Mouse (Mus musculus) adipocyte (in vitro differentiated cells): ENCODE data around the gene Metrn.

Experiments used
- DNase-seq: peaks from one replicate; pipeline ENCODE4 v3.0.0-alpha.2; 2016; ENCODE audit warnings: low spot score

Gene Metrn

DNA sequence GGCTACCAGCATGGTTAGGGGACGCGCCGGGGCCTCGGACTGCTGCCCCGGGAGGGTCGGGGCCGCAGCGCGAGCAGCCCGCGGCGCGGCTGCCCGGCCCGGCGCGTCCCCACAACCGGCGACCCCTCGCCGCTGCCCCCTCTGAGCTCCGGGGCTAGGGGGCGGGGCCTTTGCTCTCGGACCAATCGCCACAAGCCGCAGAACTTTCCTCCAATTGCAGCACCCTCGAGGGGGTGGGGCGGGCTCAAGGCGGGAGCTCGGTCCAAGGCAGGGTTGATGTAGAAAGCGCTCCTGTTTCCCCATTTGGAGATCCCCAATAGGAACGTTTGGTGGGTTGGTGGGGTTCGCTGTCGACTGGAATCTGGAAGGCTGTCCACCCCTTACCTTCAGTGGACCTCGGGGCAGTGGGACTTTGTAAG, at the start of gene Metrn:
Gene Metrn, minus strand, starts transcription at position 186 of the 419 bp plus-strand sequence.
- DNase-seq: peak; percentile 78

DNA sequence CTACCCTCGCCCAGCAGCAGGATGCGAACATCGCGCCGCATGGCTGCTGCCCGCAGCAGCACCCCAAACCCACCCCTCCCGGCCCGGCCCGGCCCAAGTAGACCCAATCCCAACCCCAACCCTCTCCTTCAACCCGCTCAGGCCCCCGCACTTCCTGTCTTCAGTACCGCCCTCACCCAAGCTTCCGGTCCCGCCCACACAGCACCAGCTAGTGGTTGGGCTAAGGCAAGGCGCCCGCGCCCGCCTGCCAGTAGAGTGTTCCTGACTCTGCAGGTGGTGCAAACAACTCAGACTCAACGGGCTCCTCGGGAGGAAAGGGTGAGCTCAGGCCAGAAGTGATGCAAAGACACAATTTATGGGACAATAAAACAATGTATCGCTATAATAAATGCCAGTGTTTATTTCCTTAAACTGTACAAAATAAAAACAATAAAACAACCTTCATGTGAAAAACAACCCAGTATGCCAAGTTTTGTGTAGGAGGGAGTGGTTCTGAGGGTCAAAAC, 47.5 kb upstream of the Metrn start, which contains the start of gene Rhot2:
Gene Rhot2, minus strand, starts transcription at position 456 of the 506 bp plus-strand sequence.
- peak; percentile 98 for DNase-seq

DNA sequence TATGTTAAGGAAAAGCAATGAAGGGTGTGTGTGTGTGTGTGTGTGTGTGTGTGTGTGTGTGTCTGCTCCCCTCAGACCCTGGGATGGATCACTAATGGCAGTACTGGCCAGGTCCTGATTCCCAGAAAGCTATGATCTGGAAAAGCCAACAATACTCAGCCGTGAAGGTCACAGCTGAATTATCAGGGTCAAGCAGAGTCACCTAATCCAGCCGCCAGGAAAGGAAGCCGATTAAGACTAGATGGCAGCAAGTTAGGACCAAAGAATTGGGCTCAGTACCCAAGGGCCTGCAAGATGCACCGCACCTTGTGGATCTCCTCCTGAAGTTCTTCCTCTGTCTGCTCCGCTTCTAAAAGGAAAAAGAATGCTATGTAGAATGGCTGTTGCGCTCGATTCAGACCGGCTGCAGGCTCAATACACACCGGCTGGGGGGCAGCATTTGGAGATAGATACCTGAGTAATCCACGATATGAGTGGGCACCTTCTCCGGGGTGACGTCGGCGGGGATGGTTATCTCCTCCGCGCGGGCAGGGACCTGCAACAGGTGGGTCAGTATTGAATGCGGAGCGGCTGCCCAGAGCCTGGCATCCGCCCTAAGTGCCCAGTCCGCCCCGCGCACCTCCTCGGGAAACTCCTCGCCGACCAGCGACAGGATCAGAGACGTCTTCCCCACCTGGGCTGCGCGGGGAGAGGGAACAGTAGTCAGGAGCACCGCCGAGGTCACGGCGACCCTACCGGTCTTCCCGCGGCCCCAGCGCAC, 46.9 kb upstream of the Metrn start:
- no peak for DNase-seq

DNA sequence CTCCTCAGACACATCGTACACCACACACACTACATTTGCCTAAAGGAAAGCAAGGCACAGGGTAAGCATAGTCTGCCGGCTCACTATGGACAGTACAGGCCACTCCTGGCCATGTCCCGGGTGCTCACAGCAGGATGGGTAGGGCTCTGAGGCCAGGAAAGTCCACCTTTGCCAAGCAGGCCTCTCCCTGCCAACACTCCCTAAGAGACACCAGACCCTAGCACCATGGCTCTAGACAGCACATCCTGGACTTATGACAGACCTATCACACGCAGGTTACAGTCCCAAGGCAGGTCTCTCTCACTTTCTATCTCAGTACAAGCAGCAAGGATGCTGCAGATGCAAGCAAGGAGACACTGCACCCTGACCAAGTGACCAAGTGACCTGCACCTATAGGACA, 46.2 kb upstream of the Metrn start:
- DNase-seq: no peak

DNA sequence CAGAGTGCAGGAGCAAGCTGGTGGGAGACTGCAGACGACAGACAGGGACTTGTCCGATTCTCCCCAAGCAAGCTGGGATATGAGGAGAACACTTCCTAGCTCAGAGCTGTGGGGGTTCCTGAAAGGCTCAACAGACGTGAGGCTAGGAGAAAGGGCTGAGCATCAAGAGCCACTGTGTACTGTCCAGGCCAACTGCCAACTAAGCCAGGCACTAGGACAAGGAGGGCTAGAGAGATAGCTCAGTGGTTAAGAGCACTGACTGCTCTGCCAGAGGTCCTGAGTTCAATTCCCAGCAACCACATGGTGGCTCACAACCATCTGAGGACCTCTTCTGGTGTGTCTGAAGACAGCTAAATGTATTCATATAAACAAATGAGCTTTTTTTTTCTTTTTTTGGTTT, 45.6 kb upstream of the Metrn start:
- peak; percentile 63 for DNase-seq

DNA sequence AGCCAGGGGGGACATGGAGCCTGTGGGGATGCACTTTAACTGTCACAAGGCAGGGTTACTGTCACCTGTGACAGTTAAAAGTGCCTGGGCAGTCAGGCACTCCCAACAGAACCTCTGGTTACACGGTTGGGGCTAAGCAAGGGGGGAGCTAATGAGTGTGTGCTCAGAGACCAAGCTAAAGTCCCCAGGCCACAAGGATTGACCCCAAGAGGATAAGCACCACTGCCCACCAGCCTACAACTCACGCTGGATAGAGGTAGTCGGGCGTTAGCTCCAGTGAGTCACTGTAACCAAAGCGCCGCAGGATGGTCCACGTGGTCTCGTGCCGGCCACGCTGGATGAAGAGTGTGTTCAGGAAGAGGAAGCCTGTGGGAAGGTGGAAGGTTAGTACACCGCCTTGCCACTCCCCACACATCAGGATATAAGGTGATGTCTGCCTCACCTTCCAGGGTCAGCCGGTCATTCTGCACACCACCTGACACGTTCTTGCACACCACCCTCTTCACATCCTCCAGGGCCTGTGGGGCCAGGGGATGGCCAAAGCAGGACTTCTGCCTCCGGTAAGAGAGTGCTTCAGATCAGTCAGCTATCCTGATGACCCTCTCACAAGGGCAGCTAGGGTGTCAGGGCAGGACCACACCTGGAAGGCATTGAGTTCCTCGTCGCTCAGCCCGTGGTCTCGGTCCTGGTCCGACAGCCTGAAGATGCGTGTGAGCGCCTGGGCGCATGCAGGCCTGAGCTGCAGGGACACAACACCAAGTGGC, 44.4 kb upstream of the Metrn start, which contains the start of gene Gm20683:
Gene Gm20683, minus strand, starts transcription at position 647 of the 764 bp plus-strand sequence.
- no peak for DNase-seq

DNA sequence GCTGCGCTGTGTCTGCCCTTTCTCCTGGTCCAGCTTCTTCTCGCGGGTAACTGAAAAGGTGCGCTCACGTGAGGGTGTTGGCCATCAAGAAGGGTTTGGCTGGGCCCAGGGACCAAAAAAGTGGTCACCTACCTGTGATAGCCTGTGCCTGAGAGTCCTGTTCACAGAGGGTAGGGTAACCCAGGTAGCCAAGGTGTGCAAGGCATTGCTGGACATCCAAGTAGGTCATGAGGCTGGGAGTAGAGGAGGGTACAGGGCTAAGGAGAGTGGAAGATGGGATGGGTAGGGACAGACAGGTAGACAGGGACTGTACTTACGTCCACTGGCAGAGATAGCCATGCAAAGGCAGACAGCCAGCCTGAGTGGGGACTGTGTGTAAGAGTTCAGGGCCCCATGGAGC, 43.6 kb upstream of the Metrn start:
- no peak for DNase-seq

DNA sequence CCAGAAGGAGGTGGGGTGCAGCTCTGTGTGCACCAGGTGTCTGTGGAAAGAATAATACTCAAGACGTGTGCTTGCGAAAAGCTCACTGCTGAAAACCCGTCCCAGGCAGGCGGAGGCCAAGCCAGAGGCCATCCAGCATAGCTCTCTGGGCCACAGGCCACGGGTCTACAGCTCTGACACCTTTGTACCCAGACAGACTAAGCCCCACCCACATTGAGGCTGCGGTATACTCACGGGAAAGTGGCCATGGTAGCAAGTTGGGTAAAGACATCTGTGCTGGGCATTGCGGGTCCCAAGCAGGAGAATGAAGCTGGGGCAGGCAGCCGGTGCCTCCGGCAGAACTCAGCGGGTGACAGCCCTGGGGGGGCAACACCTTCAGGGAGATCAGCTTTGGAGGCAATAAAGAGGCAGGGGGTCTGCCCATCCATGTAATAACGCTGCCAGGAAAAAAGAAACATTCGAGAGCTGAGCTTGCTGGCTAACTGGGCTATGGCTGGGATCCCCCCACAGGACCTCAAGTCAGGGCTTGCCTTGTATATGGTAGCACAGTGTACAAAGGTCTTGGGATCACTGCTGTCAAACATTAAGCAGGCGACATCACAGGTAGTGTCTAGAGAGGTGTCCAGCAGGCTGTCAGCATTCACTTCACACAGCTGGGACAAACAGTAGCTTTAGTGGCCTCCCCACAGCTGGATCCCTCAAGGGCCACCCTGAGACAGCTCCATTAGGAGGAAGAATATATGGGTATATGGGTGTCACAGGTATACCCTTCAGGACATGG, 42.7 kb upstream of the Metrn start:
- peak; percentile 76 for DNase-seq

DNA sequence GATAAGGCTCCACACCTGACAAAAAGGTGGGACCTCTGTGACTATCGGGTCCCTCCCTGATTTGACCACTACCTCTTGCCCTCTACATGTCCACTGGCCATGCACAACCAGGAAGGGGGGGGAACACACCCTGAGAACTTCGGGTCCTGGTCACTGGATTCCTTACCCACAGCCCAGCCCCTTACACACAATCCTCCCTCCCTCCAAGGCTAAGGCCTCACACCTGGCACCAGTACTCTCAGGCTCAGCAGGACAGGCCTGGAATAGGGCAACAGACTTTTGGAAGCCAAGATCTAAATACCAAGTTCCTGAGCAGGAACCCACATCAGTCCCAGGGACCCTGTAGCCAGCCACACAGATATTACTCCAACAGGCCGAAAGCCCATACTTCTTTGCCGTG, 42.0 kb upstream of the Metrn start:
- DNase-seq: no peak

DNA sequence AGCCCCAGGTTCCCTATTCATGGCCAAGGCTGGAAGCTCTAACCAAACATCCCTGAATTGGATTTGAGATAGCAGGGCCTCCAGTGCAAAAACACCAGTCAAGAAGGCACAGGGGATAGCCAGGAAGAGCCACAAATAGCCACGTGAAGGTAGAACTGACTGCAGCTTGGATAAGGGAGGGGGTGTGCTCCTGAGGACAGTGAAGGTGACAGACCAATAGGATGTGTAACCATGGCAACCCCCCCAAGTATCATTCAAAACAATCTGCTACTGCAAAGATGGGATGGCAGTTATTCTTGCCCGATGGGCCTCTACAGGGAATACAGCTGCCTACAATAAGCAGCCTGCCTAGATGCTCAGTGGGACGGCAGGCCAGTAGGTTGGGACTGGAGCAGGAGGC, 40.6 kb upstream of the Metrn start:
- DNase-seq: no peak

DNA sequence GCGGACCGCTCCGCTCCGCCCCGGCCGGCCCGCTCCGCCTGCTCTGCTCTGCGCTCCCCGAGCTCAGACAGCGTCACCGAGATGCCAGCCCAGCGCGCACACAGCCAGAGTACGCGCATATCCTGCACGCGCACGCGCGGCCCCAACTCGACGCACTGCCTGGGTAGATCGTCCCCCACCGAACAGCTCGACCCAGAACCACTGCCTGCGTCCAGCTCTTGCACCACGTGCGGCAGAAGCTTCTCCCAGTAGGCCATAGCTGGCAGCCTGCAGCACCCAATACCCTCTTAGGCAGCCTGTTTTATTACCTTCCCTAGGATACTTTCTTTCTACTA, 40.1 kb upstream of the Metrn start, which contains the start of gene Rhbdl1:
Gene Rhbdl1, minus strand, starts transcription at position 220 of the 335 bp plus-strand sequence.
- DNase-seq: no peak

DNA sequence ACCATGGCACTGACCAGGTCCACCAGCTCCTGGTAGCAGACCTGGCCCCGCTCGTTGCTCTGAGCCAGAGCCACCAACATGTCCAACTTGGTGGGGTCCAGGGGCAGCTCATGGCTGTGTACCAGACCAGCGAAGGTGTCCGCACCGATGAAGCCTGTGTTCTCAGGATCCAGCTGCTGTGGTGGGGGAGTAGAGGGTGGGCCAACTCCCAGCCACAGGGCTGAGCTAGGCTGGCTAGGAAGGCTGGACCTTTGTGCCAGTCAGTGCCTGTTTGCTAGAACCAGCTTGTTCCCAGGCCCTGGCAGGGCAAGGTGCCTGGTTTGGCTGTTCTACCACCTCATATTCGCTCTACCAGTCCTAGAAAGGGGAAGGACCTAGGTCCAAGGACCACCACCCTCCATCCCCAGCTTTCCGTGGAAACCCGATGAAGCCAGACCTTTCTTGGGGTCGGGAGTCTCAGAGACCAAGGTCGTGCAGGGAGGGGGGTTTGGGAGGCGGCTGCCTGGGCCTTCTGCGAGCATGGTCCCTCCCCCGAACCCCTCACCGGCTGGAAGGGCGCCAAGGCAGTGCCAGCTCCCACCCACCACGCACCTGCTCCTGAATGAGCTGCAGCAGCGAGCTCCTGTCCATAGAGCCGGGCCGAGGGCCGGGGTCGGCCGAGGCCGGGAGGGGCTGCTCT, 39.6 kb upstream of the Metrn start:
- DNase-seq: peak; percentile 62

DNA sequence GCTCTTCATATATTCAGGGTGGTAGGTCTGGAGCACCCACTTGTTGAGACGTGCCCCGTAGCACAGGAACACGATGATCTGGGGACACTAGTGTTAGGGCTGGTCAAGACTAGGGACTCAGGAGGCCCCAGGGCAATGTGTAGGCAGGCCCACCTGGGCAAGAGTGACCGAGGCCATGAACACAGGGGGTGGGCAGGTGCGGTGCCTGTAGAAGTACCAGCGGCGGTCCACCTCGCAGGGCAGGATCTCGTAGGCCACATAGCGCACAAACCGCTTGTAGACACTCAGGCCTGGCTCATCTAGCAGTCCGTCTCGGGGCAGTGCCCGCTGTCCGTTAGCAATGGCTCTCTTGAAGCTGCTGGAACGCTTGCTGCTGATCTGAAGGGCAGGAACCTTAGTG, 38.9 kb upstream of the Metrn start:
- no peak for DNase-seq

DNA sequence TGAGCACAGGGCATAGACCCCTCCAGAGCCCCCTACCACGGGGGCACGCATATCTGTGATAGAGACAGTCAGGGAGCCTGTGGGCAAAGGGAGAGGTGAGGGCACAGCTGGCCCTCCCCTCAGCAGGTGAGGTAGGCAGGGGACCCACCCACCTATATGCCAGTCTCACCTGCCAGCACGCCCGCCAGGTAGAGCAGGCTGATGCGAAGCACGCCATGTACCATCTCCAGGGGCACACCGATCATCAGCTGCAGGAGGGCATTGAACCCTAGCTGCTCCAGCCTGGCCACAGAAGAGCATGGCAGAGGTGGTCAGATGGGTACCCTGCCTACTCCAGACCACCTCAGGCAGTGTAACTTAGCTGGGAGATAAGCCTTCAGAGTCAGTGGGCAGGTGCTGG, 38.4 kb upstream of the Metrn start:
- DNase-seq: no peak

DNA sequence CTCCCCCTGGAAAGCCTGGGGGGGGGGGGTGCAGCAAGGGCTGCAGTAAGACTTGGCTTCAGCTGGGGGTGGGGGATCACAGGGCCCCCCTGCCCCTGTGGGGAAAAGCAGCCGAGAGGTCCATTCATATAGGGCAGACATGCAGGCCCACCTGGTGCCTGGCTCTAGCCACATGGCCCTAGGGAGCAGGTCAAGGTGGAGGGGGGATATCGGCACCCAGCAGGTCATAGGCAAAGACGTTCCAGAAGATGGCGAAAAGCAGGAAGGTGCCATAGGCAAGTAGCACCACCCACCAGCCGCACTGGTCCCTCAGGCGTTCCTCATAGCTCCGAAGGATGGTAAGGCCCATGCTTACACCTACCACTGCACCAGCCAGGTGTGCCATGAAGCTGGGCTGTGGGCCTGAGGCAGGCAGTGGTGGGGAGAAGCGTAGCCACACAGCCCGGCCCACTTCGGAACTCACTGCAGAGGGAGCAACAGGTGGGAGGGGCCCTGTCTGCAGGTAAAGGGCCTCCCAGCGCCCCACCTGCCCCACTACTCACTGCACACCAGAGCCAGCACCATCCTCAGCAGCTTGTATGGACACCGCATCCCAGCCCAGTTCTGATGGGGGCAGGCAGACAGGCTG, 37.8 kb upstream of the Metrn start:
- no peak for DNase-seq

DNA sequence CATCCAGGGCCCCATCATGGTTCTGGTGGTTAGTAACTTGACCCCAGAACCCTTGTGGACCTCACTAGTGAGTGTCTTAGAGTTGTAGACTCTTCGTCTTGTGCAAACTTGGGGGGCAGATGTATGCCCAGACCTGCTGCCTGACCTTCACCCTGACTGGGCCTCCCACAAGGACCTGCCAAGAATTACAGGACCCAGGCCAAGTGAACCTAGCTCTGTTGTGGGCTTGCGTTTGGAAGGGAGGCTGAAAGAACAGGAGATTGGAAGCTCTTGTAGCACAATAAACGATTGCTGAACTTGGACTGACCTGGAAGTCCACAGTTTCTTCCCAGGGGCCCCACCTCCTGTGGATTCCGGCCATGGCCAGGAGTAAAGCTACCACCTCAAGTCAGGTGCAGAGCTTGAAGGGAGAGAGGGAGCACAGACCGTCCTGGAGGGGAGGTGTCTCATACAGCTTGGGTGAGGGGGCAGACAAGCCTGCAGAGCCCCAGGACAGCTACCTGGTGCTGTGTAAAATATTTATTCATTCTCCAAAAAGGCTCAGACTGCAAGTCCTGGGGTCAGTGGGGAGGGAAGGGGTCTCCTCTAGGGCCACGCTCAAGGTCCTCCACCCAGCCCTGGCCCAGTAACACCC, 37.1 kb upstream of the Metrn start:
- peak; percentile 66 for DNase-seq

DNA sequence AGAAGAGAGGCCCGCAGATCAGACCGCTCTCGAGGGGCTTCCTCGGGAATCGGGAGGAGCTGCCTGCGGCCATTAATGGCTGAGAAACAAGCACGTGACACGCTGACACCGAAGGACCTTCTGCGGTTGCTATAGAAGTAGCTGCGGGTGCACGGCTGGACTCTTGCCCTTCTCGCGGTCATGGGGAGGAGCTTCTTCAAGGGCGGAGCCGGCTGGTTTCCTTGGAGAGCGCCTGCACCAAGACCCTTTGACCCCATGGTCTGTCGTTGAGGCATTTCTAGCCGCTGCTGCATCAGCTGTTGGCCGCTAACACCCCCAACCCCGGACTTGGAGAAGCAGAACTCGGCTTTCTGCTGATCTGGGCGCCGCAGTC, 36.3 kb upstream of the Metrn start, which contains the start of gene Stub1:
Gene Stub1, minus strand, starts transcription at position 114 of the 373 bp plus-strand sequence.
- DNase-seq: peak; percentile 98

DNA sequence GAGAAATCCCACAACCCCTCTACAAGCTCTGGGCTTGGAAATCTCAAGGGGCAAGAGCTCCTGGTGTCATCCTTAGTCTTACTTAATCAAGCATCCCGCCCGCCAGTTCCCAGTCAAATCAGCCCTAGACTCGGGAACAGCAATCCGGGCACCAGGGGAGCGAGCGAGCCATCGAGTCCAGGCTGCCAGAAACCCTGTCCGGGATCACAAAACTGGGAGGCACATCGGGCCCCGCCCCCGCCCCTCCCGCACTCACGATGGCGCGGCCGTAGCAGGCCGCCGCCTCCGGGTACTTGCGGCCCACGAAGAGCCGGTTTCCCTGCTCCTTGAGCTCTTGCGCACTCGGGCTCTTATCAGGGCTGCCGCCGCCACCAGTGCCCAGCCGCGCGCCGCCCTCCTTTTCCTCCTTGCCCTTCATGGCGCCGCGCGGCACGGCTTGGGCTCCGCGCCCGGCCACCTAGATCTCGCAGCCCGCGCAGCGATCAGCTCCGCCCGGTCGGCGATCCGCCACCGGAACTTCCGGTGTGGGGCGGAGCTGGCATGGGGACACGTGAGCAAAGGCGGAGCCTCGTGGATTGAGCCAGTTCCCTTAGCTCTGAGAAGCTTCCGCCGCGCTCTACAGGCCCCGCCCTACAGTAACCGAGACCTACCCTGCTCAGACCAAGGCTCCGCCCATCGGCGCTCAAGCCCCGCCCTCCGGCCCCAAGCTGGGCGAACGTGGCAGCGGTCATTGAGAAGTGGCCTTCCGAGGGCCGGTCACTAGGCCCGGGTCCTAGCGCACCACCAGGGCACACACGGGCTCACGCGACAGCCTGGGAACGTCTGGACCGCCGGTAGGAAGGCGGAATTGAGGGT, 35.7 kb upstream of the Metrn start:
- DNase-seq: peak; percentile 100

DNA sequence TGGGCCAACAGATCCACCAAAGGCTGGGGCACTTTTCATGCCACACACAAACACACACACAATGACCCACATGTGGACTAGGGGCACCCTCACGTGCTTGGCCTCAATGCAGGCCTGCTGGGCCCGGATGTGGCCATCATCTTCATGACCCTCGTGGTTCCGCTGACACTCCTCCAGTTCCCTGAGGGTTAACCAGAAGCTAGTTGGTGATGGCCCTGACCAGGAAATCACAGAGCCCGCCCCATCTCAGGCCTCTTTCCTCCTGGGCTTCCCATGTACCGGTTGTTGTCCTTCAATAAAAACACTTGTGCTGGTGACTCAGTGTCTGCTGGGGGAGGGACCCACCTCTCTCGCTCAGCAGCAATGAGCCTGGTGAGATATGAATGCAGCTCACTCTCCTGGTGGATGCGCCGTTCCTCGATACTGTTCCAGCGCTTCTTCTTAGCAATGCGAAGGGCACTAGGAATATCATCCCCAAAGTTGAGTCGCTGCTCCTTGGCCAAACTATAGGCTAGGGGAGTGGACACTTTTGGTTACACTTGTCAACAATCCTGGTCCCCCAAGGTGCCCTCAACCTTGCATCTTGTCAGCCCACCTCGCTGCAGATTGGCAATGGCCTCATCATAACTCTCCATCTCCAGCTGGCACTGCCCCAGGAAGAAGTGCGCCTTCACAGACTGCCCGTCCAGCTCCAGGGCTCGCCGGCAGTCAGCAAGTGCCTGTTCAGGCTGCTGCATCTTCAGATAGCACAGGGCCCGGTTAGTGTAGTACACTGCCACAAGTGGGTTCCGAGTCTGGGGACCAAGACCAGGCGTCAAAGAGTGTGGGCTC, 34.7 kb upstream of the Metrn start:
- DNase-seq: peak; percentile 48
